Mouse (Mus musculus) CD4-positive, CD25-positive, alpha-beta regulatory T cell, adult 2 months (primary cell): ENCODE data around the gene Enthd1.

Source experiments
- DNase-seq: peaks from one replicate; pipeline ENCODE4 v3.0.0-alpha.2; 2012; ENCODE audit warnings: low read depth, low spot score

Enthd1 gene

GRCm38 (mm10) chr15:80574211-80575040 is 9.5 kb upstream of the Enthd1 start:
- DNase-seq, result no peak

GRCm38 (mm10) chr15:80572811-80573520 is 8.0 kb upstream of the Enthd1 start:
- no peak for DNase-seq

- peak; percentile 92 for DNase-seq
These were observed 7.3 kb upstream of the Enthd1 start, which contains the start of gene Grap2 for GRCm38 (mm10) chr15:80572291-80572690. TSS of gene Grap2 (plus strand) at chr15:80572594.

GRCm38 (mm10) chr15:80571611-80572010 is 6.7 kb upstream of the Enthd1 start:
- DNase-seq, result peak; percentile 59

- DNase-seq, result no peak
These were observed 5.3 kb upstream of the Enthd1 start for GRCm38 (mm10) chr15:80570226-80570625.

- DNase-seq, result no peak
These were observed 4.2 kb upstream of the Enthd1 start for GRCm38 (mm10) chr15:80569205-80569604.

GRCm38 (mm10) chr15:80567731-80568130 is 2.8 kb upstream of the Enthd1 start:
- no peak for DNase-seq

GRCm38 (mm10) chr15:80567139-80567538 is 2.2 kb upstream of the Enthd1 start:
- DNase-seq, result peak; percentile 47

GRCm38 (mm10) chr15:80566696-80567095 is 1.7 kb upstream of the Enthd1 start:
- no peak for DNase-seq

GRCm38 (mm10) chr15:80563634-80564208 is 1.2 kb downstream of the Enthd1 start:
- DNase-seq, result peak; percentile 68

GRCm38 (mm10) chr15:80562446-80562845 is 2.5 kb downstream of the Enthd1 start:
- peak; percentile 74 for DNase-seq

GRCm38 (mm10) chr15:80560646-80561580 is 4.0 kb downstream of the Enthd1 start:
- peak; percentile 45 for DNase-seq

GRCm38 (mm10) chr15:80559978-80560377 is 5.0 kb downstream of the Enthd1 start:
- DNase-seq, result no peak

- DNase-seq, result peak; percentile 47
These were observed 5.4 kb downstream of the Enthd1 start for GRCm38 (mm10) chr15:80559534-80559933.

GRCm38 (mm10) chr15:80557745-80558144 is 7.2 kb downstream of the Enthd1 start:
- DNase-seq, result peak; percentile 50

- DNase-seq, result no peak
These were observed 8.9 kb downstream of the Enthd1 start for GRCm38 (mm10) chr15:80556021-80556420.

- peak; percentile 63 for DNase-seq
These were observed 9.8 kb downstream of the Enthd1 start for GRCm38 (mm10) chr15:80554860-80555822.

GRCm38 (mm10) chr15:80545430-80545829 is 19.5 kb downstream of the Enthd1 start:
- no peak for DNase-seq

- DNase-seq, result peak; percentile 57
These were observed 20.8 kb downstream of the Enthd1 start for GRCm38 (mm10) chr15:80544115-80544514.
